Mouse (Mus musculus) gastrocnemius, adult 18-20 months (tissue): ENCODE data around the gene Pum3. TPM values are rescaled to one million over a fixed set of nuclear protein-coding genes. Genes with fewer than 3 reads are reported as not detected.
A peak's percentile ranks its signal among the peaks of the same experiment; 100 is the strongest.
"Not testable (repeated sequence)": the region's sequence is repeated elsewhere in the genome, so short reads cannot be mapped to it uniquely, and the experiment has no call there.

ENCODE experiments used
- DNase-seq: peaks from one replicate; pipeline ENCODE4 v3.0.0; 2021; ENCODE audit warnings: low spot score
- total RNA-seq, 2 experiments: library from RNA; stranded (reverse); gene quantifications; 2 replicates each; pipeline ENCODE4 v1.2.3; 2021

Gene Pum3
- total RNA-seq, 2 experiments from 2014 or later = 18.5 to 25.6 TPM

- no peak for DNase-seq
Observed at GRCm38 (mm10) chr19:27394341-27394990, 35.2 kb downstream of the Pum3 start.

GRCm38 (mm10) chr19:27392431-27392830, 37.2 kb downstream of the Pum3 start:
- no peak for DNase-seq

- no peak for DNase-seq
Observed at GRCm38 (mm10) chr19:27391344-27391743, 38.3 kb downstream of the Pum3 start.

- DNase-seq = not testable (repeated sequence)
Observed at GRCm38 (mm10) chr19:27389566-27389965, 40.1 kb downstream of the Pum3 start.

GRCm38 (mm10) chr19:27385304-27385703, 44.3 kb downstream of the Pum3 start:
- no peak for DNase-seq

- DNase-seq = no peak
Observed at GRCm38 (mm10) chr19:27383266-27383665, 46.4 kb downstream of the Pum3 start.

- no peak for DNase-seq
Observed at GRCm38 (mm10) chr19:27382131-27382530, 47.5 kb downstream of the Pum3 start.

- DNase-seq = no peak
Observed at GRCm38 (mm10) chr19:27379712-27380401, 49.8 kb downstream of the Pum3 start.

GRCm38 (mm10) chr19:27370784-27371183, 58.8 kb downstream of the Pum3 start:
- no peak for DNase-seq

- DNase-seq = no peak
Observed at GRCm38 (mm10) chr19:27370174-27370573, 59.5 kb downstream of the Pum3 start.

- no peak for DNase-seq
Observed at GRCm38 (mm10) chr19:27369461-27370135, 60.0 kb downstream of the Pum3 start.

- DNase-seq = no peak
Observed at GRCm38 (mm10) chr19:27366113-27366746, 63.4 kb downstream of the Pum3 start.

GRCm38 (mm10) chr19:27364521-27364931, 65.1 kb downstream of the Pum3 start:
- DNase-seq = peak; percentile 69

GRCm38 (mm10) chr19:27363891-27364290, 65.7 kb downstream of the Pum3 start:
- no peak for DNase-seq

- no peak for DNase-seq
Observed at GRCm38 (mm10) chr19:27360381-27360780, 69.2 kb downstream of the Pum3 start.

GRCm38 (mm10) chr19:27351700-27352099, 77.9 kb downstream of the Pum3 start:
- DNase-seq = peak; percentile 26

- DNase-seq = no peak
Observed at GRCm38 (mm10) chr19:27346501-27346900, 83.1 kb downstream of the Pum3 start.

Other genes with a start within 250 kb of the Pum3 start
- gene Vldlr, start 213.3 kb downstream of the Pum3 start, total RNA-seq = 100 to 1,000 TPM in 1 of 2 experiments, 10 to 100 TPM in 1; 99.4 to 104 TPM
- gene Kcnv2, start 107.2 kb downstream of the Pum3 start, total RNA-seq = under 1 TPM; 0.07 to 0.09 TPM